Comparison of ENCODE assay signal across 16 mouse cellular contexts in genomic region chr8:85033867-85034266, GRCm38 (mm10). TPM values are rescaled to one million over a fixed set of nuclear protein-coding genes. Genes with fewer than 3 reads are reported as not detected.
A peak's percentile ranks its signal among the peaks of the same experiment; 100 is the strongest.
DNase-seq lines count a peak whose midpoint lies in the region; ATAC-seq and TF ChIP-seq lines count a peak whose summit lies in the region.
"Had no signal": no experiment of that assay in that cellular context is flagged by ENCODE, and none has a peak within 500 bp of the region (broad histone marks: within the 10 kb centered on the region; RNA-seq: fewer than 3 reads in every experiment).

No protein-coding gene starts in this region.

- H3K4me1 ChIP-seq in kidney, adult 2 months (ENCODE audit: control insufficient read depth, insufficient read depth, low read length), result peaks cover 34% of the 10 kb centered on the region
- peaks cover 13% of the 10 kb centered on the region for H3K4me1 ChIP-seq in kidney, embryonic 14.5 days (ENCODE audit: control insufficient read depth, insufficient read depth, low read length)
- peaks cover 1 to 4% of the 10 kb centered on the region in 2 experiments for H3K4me1 ChIP-seq in MEL (ENCODE audit: control insufficient read depth in 1 of 2, insufficient read depth in 2 of 2, low read length in 2 of 2)
- peaks cover 61% of the 10 kb centered on the region for H3K4me1 ChIP-seq in liver, embryonic 13.5 days (replicated peaks)
- peaks cover 29% of the 10 kb centered on the region for H3K4me1 ChIP-seq in hindbrain, embryonic 12.5 days

- no peak overlapping the region for H3K9ac ChIP-seq in kidney, embryonic 14.5 days (ENCODE audit: low read depth, low read length)
- no peak overlapping the region for H3K9ac ChIP-seq in MEL (ENCODE audit: control insufficient read depth, low read depth, low read length, poor library complexity, severe bottlenecking)
- H3K9ac ChIP-seq in liver, embryonic 13.5 days, result 0 out of 2 replicates have a peak overlapping the region, but pooled peaks have one; percentile 29
- no peak overlapping the region for H3K9ac ChIP-seq in hindbrain, embryonic 12.5 days
- H3K9ac ChIP-seq: heart, embryonic 12.5 days; hindbrain, embryonic 14.5 days had no signal

- no peak for ATAC-seq in kidney, embryonic 14.5 days (ENCODE audit: low FRiP score, low TSS enrichment)
- ATAC-seq in liver, embryonic 13.5 days (ENCODE audit: low read depth), result no peak
- no peak for ATAC-seq in hindbrain, embryonic 12.5 days (ENCODE audit: low FRiP score)

- 67% methylated on average over 1 of the region's 1 CpGs for WGBS in kidney, adult 2 months
- 71% methylated on average over 1 of the region's 1 CpGs for WGBS in kidney, embryonic 14.5 days
- 41% methylated on average over 1 of the region's 1 CpGs for WGBS in liver, embryonic 13.5 days (ENCODE audit: insufficient replicate concordance)
- 58% methylated on average over 1 of the region's 1 CpGs for WGBS in hindbrain, embryonic 12.5 days

- no peaks in the 10 kb centered on the region; the same call in 1 of the 2 replicates for H3K36me3 ChIP-seq in kidney, adult 2 months (ENCODE audit: control insufficient read depth, insufficient read depth, low read length)
- peaks cover 42% of the 10 kb centered on the region for H3K36me3 ChIP-seq in kidney, embryonic 14.5 days (ENCODE audit: control insufficient read depth, insufficient read depth, low read length)
- peaks cover 4 to 12% of the 10 kb centered on the region in 2 experiments; a peak in 3 of 4 replicates for H3K36me3 ChIP-seq in MEL (ENCODE audit: control insufficient read depth in 1 of 2, insufficient read depth in 2 of 2, low read length in 2 of 2)
- H3K36me3 ChIP-seq in liver, embryonic 13.5 days, result peaks cover 50% of the 10 kb centered on the region
- peaks cover 39% of the 10 kb centered on the region for H3K36me3 ChIP-seq in hindbrain, embryonic 12.5 days

- peak; percentile 51 for DNase-seq in kidney, adult 2 months
- no peak for DNase-seq in MEL (ENCODE audit: low read depth, low spot score)
- no peak for DNase-seq in liver, embryonic 13.5 days
- DNase-seq in lung, postnatal 36 days, result peak; percentile 64
- DNase-seq in urinary bladder, postnatal 4 days (ENCODE audit: low spot score in 2 of 2), result no peak
- DNase-seq in adrenal gland, adult 18-20 months (ENCODE audit: low spot score in 2 of 2), result no peak
- DNase-seq: adrenal gland, postnatal 14 days; right cerebral cortex, postnatal 14 days had no signal

- no peaks in the 10 kb centered on the region for H3K9me3 ChIP-seq in kidney, embryonic 14.5 days (ENCODE audit: control insufficient read depth, low read length)
- no peaks in the 10 kb centered on the region for H3K9me3 ChIP-seq in MEL (replicated peaks; ENCODE audit: insufficient read depth, low read length)
- H3K9me3 ChIP-seq in liver, embryonic 13.5 days (replicated peaks), result no peaks in the 10 kb centered on the region
- H3K9me3 ChIP-seq in hindbrain, embryonic 12.5 days (replicated peaks), result no peaks in the 10 kb centered on the region
- H3K9me3 ChIP-seq: heart, embryonic 12.5 days had no signal

- no peak for TF ChIP-seq RAD21 in MEL (IDR thresholded peaks at IDR 0.05; ENCODE audit: low read depth, low read length)

- H3K4me3 ChIP-seq in kidney, adult 2 months (ENCODE audit: insufficient read depth, low read depth, low read length), result no peak overlapping the region
- H3K4me3 ChIP-seq in kidney, embryonic 14.5 days (ENCODE audit: low read length), result no peak overlapping the region
- H3K4me3 ChIP-seq in MEL (ENCODE audit: control insufficient read depth in 1 of 2, insufficient read depth in 1 of 2, low read depth in 2 of 2, low read length in 2 of 2), result no peak overlapping the region
- H3K4me3 ChIP-seq in liver, embryonic 13.5 days (replicated peaks), result no peak overlapping the region
- no peak overlapping the region for H3K4me3 ChIP-seq in hindbrain, embryonic 12.5 days

- 0 out of 2 replicates have a peak overlapping the region, but pooled peaks have one; percentile 14 for H3K27ac ChIP-seq in kidney, adult 2 months (ENCODE audit: insufficient read depth, low read depth, low read length)
- no peak overlapping the region for H3K27ac ChIP-seq in kidney, embryonic 14.5 days (ENCODE audit: low read depth, low read length)
- H3K27ac ChIP-seq in MEL (ENCODE audit: control insufficient read depth, low read depth, low read length), result no peak overlapping the region
- peak overlapping the region; percentile 51 for H3K27ac ChIP-seq in liver, embryonic 13.5 days
- no peak overlapping the region; the same call in 1 of the 2 replicates for H3K27ac ChIP-seq in hindbrain, embryonic 12.5 days
- H3K27ac ChIP-seq: hindbrain, embryonic 14.5 days had no signal

- H3K4me2 ChIP-seq in kidney, embryonic 14.5 days (replicated peaks; ENCODE audit: low read depth, low read length), result no peak overlapping the region
- peak overlapping the region; percentile 93 for H3K4me2 ChIP-seq in liver, embryonic 13.5 days
- no peak overlapping the region for H3K4me2 ChIP-seq in hindbrain, embryonic 12.5 days (replicated peaks)

- no peaks in the 10 kb centered on the region for H3K27me3 ChIP-seq in kidney, adult 2 months (replicated peaks; ENCODE audit: control insufficient read depth, insufficient read depth, low read length)
- H3K27me3 ChIP-seq in kidney, embryonic 14.5 days (ENCODE audit: control insufficient read depth, insufficient read depth, low read length), result no peaks in the 10 kb centered on the region
- H3K27me3 ChIP-seq in MEL (ENCODE audit: control insufficient read depth in 1 of 2, insufficient read depth in 2 of 2, low read length in 2 of 2), result no peaks in the 10 kb centered on the region
- H3K27me3 ChIP-seq in liver, embryonic 13.5 days, result no peaks in the 10 kb centered on the region
- H3K27me3 ChIP-seq in hindbrain, embryonic 12.5 days, result no peaks in the 10 kb centered on the region
- H3K27me3 ChIP-seq: heart, embryonic 12.5 days had no signal

- peaks cover 34% of the 10 kb centered on the region for H3K79me2 ChIP-seq in MEL (ENCODE audit: control insufficient read depth, insufficient read depth, low read length, poor library complexity)

- no peak for TF ChIP-seq CTCF in kidney, adult 2 months (conservative IDR thresholded peaks at IDR 0.05; ENCODE audit: insufficient read depth, insufficient read length, low read depth, low read length)
- no peak for TF ChIP-seq CTCF in MEL (IDR thresholded peaks at IDR 0.05 in 2 of 3, conservative IDR thresholded peaks at IDR 0.05 in 1 of 3; ENCODE audit: control insufficient read depth in 1 of 3, insufficient read depth in 1 of 3, low read depth in 2 of 3, low read length in 3 of 3, poor library complexity in 1 of 3, severe bottlenecking in 1 of 3)

- no peak for TF ChIP-seq EP300 in MEL (IDR thresholded peaks at IDR 0.05; ENCODE audit: low read depth in 1 of 2, low read length in 2 of 2)

- no peak for TF ChIP-seq POLR2A in kidney, adult 2 months (IDR thresholded peaks at IDR 0.05; ENCODE audit: low read depth, low read length)
- TF ChIP-seq POLR2A in MEL (IDR thresholded peaks at IDR 0.05; ENCODE audit: control insufficient read depth in 1 of 2, insufficient read depth in 1 of 2, low read depth in 1 of 2, low read length in 2 of 2, poor library complexity in 1 of 2), result no peak

RNA-seq across cellular contexts. Expression of gene Tnpo2, which starts 2.8 kb away (rescaled TPM):
- 36.1 and 45.0 TPM in 2 replicates for polyA plus RNA-seq in kidney, adult 2 months (2012; rRNA removed)
- polyA plus RNA-seq in kidney, embryonic 14.5 days (2014; fragmentation: Nextera tagmentation; extraction: Ambion mirVana), result 15.6 and 19.7 TPM in 2 replicates
- total RNA-seq in MEL (2012; rRNA removed), result 55.6 and 62.3 TPM in 2 replicates
- polyA plus RNA-seq in MEL (2012; ENCODE audit: insufficient read depth in 1 of 2, insufficient read length in 2 of 2, low read depth in 1 of 2, low replicate concordance in 2 of 2, missing spikeins in 1 of 2), result 10 to 100 TPM; 29.2 to 86.8 TPM
- polyA plus RNA-seq in liver, embryonic 13.5 days (2015; fragmentation: Nextera tagmentation; extraction: Ambion mirVana), result 24.0 and 28.2 TPM in 2 replicates
- total RNA-seq in adrenal gland, adult 18-20 months (2021), result 10 to 100 TPM; 67.8 to 80.4 TPM
- polyA plus RNA-seq in hindbrain, embryonic 12.5 days (2016; fragmentation: Nextera tagmentation; extraction: Ambion mirVana), result 41.3 and 41.9 TPM in 2 replicates

RNA-seq across cellular contexts. Expression of gene Trir, which starts 7.2 kb away (rescaled TPM):
- polyA plus RNA-seq in kidney, adult 2 months (2012; rRNA removed), result 103 and 111 TPM in 2 replicates
- polyA plus RNA-seq in kidney, embryonic 14.5 days (2014; fragmentation: Nextera tagmentation; extraction: Ambion mirVana), result 163 and 211 TPM in 2 replicates
- total RNA-seq in MEL (2012; rRNA removed), result 224 and 264 TPM in 2 replicates
- polyA plus RNA-seq in MEL (2012; ENCODE audit: insufficient read depth in 1 of 2, insufficient read length in 2 of 2, low read depth in 1 of 2, low replicate concordance in 2 of 2, missing spikeins in 1 of 2), result 100 to 1,000 TPM; 283 to 442 TPM
- polyA plus RNA-seq in liver, embryonic 13.5 days (2015; fragmentation: Nextera tagmentation; extraction: Ambion mirVana), result 83.1 and 91.4 TPM in 2 replicates
- total RNA-seq in adrenal gland, adult 18-20 months (2021), result 100 to 1,000 TPM; 162 to 192 TPM
- polyA plus RNA-seq in hindbrain, embryonic 12.5 days (2016; fragmentation: Nextera tagmentation; extraction: Ambion mirVana), result 162 and 174 TPM in 2 replicates

RNA-seq across cellular contexts. Expression of gene Asna1, which starts 8.8 kb away (rescaled TPM):
- polyA plus RNA-seq in kidney, adult 2 months (2012; rRNA removed), result 266 and 270 TPM in 2 replicates
- 109 and 180 TPM in 2 replicates for polyA plus RNA-seq in kidney, embryonic 14.5 days (2014; fragmentation: Nextera tagmentation; extraction: Ambion mirVana)
- 115 and 132 TPM in 2 replicates for total RNA-seq in MEL (2012; rRNA removed)
- 100 to 1,000 TPM in 1 of 2 experiments, not detected in 1; 192 TPM for polyA plus RNA-seq in MEL (2012; ENCODE audit: insufficient read depth in 1 of 2, insufficient read length in 2 of 2, low read depth in 1 of 2, low replicate concordance in 2 of 2, missing spikeins in 1 of 2)
- 80.1 and 81.5 TPM in 2 replicates for polyA plus RNA-seq in liver, embryonic 13.5 days (2015; fragmentation: Nextera tagmentation; extraction: Ambion mirVana)
- total RNA-seq in adrenal gland, adult 18-20 months (2021), result 100 to 1,000 TPM in 1 of 2 experiments, 10 to 100 TPM in 1; 89.2 to 100 TPM
- polyA plus RNA-seq in hindbrain, embryonic 12.5 days (2016; fragmentation: Nextera tagmentation; extraction: Ambion mirVana), result 127 and 128 TPM in 2 replicates

RNA-seq across cellular contexts. Expression of gene Best2, which starts 19.5 kb away (rescaled TPM):
- polyA plus RNA-seq in kidney, adult 2 months (2012; rRNA removed), result not detected in 2 replicates
- polyA plus RNA-seq in kidney, embryonic 14.5 days (2014; fragmentation: Nextera tagmentation; extraction: Ambion mirVana), result not detected in 2 replicates
- 0.04 TPM in 1 of 2 replicates, not detected in the other for total RNA-seq in MEL (2012; rRNA removed)
- under 1 TPM in 1 of 2 experiments, not detected in 1; 0.13 TPM for polyA plus RNA-seq in MEL (2012; ENCODE audit: insufficient read depth in 1 of 2, insufficient read length in 2 of 2, low read depth in 1 of 2, low replicate concordance in 2 of 2, missing spikeins in 1 of 2)
- not detected in 2 replicates for polyA plus RNA-seq in liver, embryonic 13.5 days (2015; fragmentation: Nextera tagmentation; extraction: Ambion mirVana)
- total RNA-seq in adrenal gland, adult 18-20 months (2021), result not detected
- not detected in 2 replicates for polyA plus RNA-seq in hindbrain, embryonic 12.5 days (2016; fragmentation: Nextera tagmentation; extraction: Ambion mirVana)
- total RNA-seq: adrenal gland, postnatal 14 days; gastrocnemius, adult 18-20 months; megakaryocyte-erythroid progenitor cell, adult 5-6 weeks had no signal
- polyA plus RNA-seq: cortical plate, adult 2 months; erythroblast, embryonic 14.5 days; heart, embryonic 12.5 days; hindbrain, embryonic 14.5 days had no signal

RNA-seq across cellular contexts. Expression of gene Fbxw9, which starts 26.0 kb away (rescaled TPM):
- polyA plus RNA-seq in kidney, adult 2 months (2012; rRNA removed), result 32.6 and 39.6 TPM in 2 replicates
- 24.4 and 29.6 TPM in 2 replicates for polyA plus RNA-seq in kidney, embryonic 14.5 days (2014; fragmentation: Nextera tagmentation; extraction: Ambion mirVana)
- total RNA-seq in MEL (2012; rRNA removed), result 6.5 and 10.6 TPM in 2 replicates
- polyA plus RNA-seq in MEL (2012; ENCODE audit: insufficient read depth in 1 of 2, insufficient read length in 2 of 2, low read depth in 1 of 2, low replicate concordance in 2 of 2, missing spikeins in 1 of 2), result 10 to 100 TPM in 1 of 2 experiments, not detected in 1; 13.9 TPM
- 8.7 and 9.0 TPM in 2 replicates for polyA plus RNA-seq in liver, embryonic 13.5 days (2015; fragmentation: Nextera tagmentation; extraction: Ambion mirVana)
- total RNA-seq in adrenal gland, adult 18-20 months (2021), result 10 to 100 TPM; 11.1 to 18.1 TPM
- polyA plus RNA-seq in hindbrain, embryonic 12.5 days (2016; fragmentation: Nextera tagmentation; extraction: Ambion mirVana), result 42.4 and 43.6 TPM in 2 replicates

Comparison
In these comparisons a context has a peak if more than half of its experiments do, and no peak if none do; other contexts are left out.
1. H3K27ac ChIP-seq: peak in kidney, adult 2 months (single experiment) and liver, embryonic 13.5 days (single experiment); none in kidney, embryonic 14.5 days (single experiment), MEL (single experiment) and hindbrain, embryonic 12.5 days (single experiment).
2. DNase-seq: peak in kidney, adult 2 months (single experiment) and lung, postnatal 36 days (single experiment); none in MEL (single experiment), liver, embryonic 13.5 days (single experiment), urinary bladder, postnatal 4 days (0 of 2) and adrenal gland, adult 18-20 months (0 of 2).